Mouse (Mus musculus) left cerebral cortex, adult 2 months (tissue): ENCODE data around the gene Sae1. TPM values are rescaled to one million over a fixed set of nuclear protein-coding genes. Genes with fewer than 3 reads are reported as not detected.

ENCODE experiments used
- DNase-seq, 2 experiments: peaks; one replicate each; pipeline ENCODE4 v3.0.0; 2021 to 2022; ENCODE audit warnings: low spot score in 2 of 2, mixed read lengths in 1 of 2; ENCODE audit errors: extremely low spot score in 1 of 2
- H3K27ac ChIP-seq: fragments of 200-600 bp; 2 replicates; pipeline ENCODE4 v1.8.1; 2022
- H3K4me3 ChIP-seq: fragments of 200-600 bp; 2 replicates; pipeline ENCODE4 v1.8.1; 2022
- CTCF ChIP-seq: fragments of 200-600 bp; IDR thresholded peaks from 2 replicates; pipeline ENCODE4 v1.8.1; 2022; ENCODE audit warnings: antibody characterized with exemption, mild to moderate bottlenecking, moderate library complexity
- intact Hi-C: fragments of 180-260 bp; cut with DNase I; formaldehyde crosslinking; loops from one replicate; pipeline ENCODE4 v1.15.1; 2025
- total RNA-seq, 2 experiments: library from RNA; stranded (reverse); gene quantifications; 2 replicates each; pipeline ENCODE4 v1.2.3; 2021

The Sae1 gene
- total RNA-seq, 2 experiments from 2014 or later = 100 to 105 TPM

DNA sequence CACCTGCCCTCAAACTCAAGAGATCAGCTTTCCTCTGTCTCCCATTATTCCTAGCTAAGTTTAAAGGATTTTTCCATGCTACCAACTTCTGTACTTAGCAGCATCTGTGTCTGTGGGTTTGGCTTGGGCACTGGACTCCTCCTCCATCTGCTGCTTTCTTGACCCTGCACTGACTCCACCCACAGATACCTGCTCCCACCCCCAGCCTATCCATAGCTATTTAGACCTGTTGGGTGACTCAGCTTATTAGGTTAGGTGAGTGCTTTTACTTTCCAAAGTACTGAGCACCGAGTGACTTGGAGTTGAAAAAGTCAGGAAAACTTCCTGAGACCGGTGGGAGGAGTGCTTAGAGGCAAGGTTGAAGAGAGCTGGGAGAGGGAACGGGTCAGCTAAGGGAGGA, 27.8 kb upstream of the Sae1 start:
- no peak for TF ChIP-seq CTCF
- intact Hi-C loops = no loop called here
- Histone ChIP-seq H3K27ac (no peak overlapping the region), H3K4me3 (no peak overlapping the region)
- no peak for DNase-seq

DNA sequence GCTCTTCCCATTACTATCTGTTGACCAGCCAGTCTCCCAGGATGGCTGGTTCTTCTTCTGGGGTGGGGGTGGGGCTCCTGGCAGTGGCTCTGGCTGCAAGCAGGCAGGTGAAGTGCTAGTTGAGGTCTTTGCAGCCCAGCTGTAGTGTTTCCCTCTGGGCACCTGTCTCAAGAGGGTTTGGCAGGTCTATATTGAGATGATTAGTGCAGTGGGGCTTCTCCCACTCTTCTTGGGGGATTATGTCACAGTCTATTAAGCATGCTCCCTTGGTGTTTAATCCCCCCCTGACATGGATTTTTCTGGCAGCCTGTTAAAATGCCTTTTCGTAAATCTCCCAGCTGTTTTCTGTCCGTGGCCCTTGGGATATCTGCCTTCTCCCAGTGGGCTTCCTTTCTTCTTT, 25.3 kb upstream of the Sae1 start:
- Histone ChIP-seq H3K27ac (no peak overlapping the region), H3K4me3 (no peak overlapping the region)
- no peak for DNase-seq
- no peak for TF ChIP-seq CTCF
- intact Hi-C loops = no loop called here

DNA sequence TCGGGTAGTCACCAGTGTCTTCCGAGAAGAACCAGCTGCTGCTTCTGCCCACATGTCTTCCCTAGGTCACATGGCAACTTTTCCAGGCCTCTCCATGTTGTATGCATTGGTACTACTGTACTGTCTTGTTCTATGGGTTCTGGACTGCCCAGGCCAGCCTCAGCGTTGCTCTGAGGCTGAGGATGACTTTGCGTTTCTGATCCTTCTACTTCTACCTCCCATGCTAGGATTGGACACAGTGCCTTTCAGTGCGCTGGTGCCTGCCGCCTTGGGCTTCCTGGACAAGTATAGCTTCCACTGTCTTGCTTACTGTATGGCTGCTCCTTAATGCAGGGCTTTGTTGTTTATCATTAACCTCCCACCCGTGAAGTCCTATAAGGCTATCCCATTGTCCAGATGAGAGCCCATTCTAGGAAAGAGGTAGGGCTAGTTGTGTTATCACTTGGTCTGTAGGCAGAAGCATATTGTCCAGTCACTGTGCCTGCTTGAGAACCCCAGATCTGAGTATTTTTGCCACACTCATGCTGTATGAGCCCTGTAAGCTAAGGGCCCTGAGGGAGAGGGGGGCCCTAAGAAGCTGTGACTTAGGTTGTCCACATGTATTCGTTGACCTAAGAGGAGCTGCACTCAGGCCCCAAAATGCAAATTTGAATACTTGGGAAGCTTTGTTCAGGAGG, 24.8 kb upstream of the Sae1 start:
- TF ChIP-seq CTCF = no peak
- no peak for DNase-seq
- no peak overlapping the region for H3K27ac ChIP-seq
- no peak overlapping the region for H3K4me3 ChIP-seq
- intact Hi-C loops = no loop called here

DNA sequence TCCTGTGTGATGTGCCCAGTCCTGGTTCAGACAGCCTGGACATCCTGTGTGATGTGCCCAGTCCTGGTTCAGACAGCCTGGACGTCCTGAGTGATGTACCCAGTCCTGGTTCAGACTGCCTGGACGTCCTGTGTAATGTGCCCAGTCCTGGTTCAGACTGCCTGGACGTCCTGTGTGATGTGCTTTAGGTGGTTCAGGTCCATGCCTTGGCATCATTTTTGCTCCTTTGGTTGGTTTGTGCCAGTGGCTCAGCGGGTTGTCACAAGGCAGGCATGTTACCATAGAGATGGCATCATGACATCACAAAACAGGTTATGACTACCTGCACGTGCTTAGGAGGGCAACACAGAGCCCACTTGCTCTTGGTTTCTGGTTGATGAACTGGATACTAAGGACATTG, 23.5 kb upstream of the Sae1 start:
- Histone ChIP-seq H3K27ac (no peak overlapping the region), H3K4me3 (no peak overlapping the region)
- no peak for TF ChIP-seq CTCF
- intact Hi-C loops = no loop called here
- DNase-seq = no peak

DNA sequence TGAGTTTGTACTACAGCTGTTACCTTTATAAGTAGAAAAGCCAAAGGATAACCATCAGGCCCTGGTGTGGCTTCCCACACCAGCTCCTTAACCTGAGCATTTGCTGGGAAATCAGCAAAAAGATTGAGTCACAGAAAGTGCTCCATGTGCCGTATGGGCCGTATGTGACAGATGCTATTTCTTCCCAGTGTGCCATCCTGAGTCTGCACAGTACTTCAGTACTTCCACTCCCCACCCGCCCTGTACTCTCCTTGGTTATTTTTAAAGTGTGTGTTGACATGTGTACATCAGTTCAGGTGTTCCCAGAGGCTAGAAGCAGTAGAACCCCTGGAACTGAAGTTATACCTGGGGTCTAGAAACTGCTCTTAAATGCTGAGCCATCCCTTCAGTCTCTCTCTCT, 19.4 kb upstream of the Sae1 start:
- no peak overlapping the region for H3K27ac ChIP-seq
- intact Hi-C loops = no loop called here
- TF ChIP-seq CTCF = no peak
- no peak overlapping the region for H3K4me3 ChIP-seq
- DNase-seq = no peak

DNA sequence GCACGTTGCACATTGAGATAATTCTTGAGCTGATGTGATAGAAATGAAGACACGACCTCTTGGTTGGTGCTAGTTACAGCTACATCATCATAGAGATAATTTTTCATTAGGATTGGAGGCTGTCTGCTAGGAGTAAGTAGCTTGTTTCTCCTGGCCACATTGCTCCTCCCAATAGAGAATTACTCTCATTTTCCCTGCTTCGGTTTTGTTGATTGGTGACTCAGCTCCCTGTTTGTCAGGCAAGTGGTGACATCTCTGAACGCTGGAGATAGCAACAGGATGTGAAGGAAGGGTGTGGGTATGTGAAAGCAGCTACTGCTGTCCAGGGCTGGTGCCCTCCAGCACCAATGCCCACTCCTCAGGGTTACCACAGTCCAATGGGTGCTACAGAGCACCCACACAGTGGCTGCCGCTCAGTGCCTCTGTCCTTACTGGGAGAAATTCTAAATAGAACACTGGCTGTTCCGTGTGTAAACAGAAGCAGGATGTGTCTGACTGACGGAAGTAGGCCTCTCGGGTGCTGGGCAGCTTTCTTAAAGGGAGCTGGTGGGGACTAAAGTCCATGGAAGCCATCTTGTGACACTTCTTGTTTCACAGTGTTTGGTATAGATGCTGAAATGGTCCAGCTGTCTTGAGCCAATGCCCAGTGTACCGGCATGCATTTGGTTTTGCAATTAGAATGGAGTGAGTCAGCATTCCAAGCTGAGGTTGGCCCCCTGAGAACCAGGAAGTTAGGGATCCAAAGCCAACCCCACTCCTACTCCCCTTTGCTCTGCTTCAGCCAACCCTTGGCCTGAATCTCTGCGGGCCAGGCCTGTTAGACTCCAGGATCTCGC, 18.1 kb upstream of the Sae1 start:
- intact Hi-C loops = no loop called here
- DNase-seq = peak; percentile 22 to 37
- H3K4me3 ChIP-seq = no peak overlapping the region
- TF ChIP-seq CTCF = no peak
- peak overlapping the region; percentile 94 for H3K27ac ChIP-seq

DNA sequence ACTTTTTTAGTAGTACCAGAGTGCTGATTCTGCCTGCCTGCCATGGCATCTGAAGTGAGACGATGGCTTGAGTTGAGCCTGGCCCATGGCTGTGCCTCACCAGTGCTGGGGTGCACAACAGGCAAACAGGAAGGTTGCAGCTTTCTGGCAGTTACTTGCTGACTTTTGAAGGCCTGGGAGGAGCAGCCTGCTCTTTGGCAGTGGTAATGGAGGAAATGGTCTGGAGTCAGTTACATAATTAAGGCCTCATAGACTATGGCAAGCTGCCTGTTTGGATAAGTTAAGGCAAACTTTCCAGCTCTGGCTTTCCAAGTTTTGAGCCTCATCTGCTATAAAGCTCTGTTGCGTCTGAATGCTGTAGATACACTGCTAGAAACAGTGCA, 17.5 kb upstream of the Sae1 start:
- intact Hi-C loops = no loop called here
- no peak for DNase-seq
- Histone ChIP-seq H3K27ac (peak overlapping the region; percentile 94), H3K4me3 (no peak overlapping the region)
- no peak for TF ChIP-seq CTCF

DNA sequence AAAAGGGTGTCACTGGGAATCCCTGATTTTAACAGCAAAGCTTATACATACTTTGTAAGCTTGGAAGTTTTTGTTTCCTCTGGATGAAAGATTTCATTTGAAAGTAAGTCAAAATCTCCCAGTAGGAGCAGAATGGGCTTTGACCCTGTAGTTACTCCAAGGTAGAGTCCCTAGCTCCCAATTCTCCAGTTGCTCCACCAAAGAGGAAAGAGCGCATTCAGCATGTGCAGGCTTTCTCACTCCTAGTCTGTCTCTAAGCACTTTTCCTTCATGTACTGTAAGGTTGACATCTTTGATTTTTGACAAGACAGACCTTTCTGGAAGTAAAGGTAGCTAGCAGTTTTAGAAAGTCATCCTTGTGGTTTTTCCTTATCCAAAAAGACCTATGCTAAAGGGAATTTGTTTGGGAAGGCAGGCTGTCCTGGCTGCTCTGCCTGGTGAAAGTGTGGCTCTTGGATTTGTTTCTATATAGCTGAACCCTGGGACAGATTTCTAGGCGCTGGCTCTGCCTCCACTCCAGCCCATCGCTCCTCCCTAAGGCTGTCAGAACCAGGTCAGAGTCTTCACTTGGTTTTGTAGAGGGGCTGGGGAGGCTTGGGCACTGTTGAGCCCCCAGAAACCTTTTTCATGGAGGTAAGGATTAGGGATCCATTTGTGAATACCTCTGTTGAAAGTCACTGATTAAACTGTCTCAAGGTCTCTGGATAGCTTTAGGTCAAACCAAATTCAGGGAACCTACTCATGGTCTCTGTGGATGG, 16.9 kb upstream of the Sae1 start:
- no peak for DNase-seq
- no peak for TF ChIP-seq CTCF
- no peak overlapping the region for H3K4me3 ChIP-seq
- intact Hi-C loops = loop anchor here (5.0 kb wide), 1 partner anchor 418 kb away; no protein-coding TSS in a partner anchor
- peak overlapping the region; percentile 94 for H3K27ac ChIP-seq

DNA sequence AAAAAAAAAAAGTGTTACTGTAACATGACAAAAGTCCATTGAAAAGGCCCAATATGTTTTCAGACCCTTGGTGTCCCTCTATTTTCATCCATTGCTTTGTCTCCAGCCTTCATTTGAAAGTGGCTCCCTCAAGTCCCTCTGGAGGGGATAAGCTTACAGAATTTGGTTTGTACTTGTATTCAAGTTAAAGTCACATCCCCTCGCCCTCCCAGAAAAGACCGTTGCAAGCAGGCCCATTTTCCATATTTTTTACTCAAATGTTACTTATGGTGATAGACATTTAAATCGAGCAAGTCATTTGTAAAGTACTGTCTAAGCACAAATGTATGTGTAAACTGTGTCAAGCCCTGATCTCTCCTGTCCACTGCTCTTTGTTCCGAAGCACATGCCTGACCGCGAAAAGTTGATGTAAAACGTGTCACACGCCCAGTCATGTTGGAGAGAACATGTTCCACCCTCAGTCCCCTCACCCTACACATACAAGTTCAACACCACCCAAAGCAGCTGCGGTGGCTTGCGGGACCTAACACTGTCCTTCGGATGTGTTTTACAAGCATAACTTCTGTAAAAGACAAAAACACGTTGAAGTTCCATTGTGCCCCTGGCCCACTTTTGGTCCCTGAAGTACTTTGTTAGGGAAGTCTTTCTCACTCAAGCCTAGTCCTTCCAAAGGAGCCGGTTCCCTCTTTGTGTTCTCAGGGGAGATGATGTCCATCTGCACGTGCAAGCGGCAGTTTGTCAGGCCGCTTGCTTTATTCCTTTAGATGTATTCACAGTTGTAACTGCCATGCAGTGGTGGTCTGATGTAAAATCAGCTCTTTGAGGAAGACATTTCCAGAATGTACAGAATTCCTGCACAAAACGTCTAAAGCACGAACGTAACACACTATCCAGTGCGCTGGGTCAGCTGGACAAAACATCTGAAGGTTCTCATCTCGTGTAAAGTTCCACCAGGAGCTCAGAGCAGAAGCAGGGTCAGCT, 15.7 kb upstream of the Sae1 start:
- TF ChIP-seq CTCF = no peak
- Histone ChIP-seq H3K4me3 (peak overlapping the region; percentile 98), H3K27ac (peak overlapping the region; percentile 100)
- peak in 1 of 2 experiments; percentile 22 for DNase-seq
- intact Hi-C loops = loop anchor here (2.0 to 5.0 kb wide), 2 partner anchors 210 to 419 kb away; no protein-coding TSS in a partner anchor

DNA sequence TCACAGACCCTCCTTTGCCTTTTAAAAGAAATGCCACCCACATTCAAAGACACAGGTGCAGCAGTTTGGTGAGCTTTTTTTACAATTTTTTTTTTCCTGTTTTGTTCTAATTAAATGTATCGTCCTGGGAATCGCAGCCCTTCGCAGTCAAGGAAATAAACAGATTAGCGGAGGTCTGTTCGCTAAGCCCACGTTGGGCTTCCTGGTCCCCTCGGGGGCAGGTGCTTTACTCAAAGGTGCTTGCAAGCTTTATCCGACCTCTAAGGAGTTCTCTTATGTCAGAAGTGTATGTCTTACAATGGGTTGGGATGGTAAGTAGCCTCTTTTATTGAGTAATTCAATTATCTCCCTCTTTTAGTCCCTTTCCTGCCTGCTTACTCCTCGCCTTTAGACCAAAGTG, 14.8 kb upstream of the Sae1 start:
- no peak for DNase-seq
- H3K27ac ChIP-seq = peak overlapping the region; percentile 100
- intact Hi-C loops = loop anchor here (2.0 to 5.0 kb wide), 2 partner anchors 210 to 420 kb away; no protein-coding TSS in a partner anchor

DNA sequence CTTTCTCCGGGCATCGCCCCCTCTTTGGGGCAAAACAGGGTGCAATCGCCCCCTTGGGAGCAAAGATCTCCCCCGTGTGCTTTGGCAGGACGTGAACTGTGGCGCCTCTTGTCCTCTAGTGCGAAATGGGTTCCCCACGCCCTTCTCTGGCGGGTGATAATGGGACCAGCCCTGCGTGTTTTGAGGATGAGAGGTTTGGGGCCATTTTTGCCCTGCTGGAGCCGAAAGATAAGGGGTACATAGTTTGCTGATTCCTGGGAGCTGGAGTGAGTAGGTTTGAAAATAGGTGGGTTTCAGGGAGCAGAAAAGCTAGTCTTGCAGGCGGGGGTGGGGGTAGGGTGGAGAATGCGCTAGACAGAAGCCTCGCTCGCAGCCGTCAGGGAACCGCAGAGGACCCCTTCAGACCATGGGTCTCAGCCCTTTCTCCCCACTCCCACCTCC, 14.4 kb upstream of the Sae1 start:
- no peak for TF ChIP-seq CTCF

More for the DNA sequence above, 14.8 kb upstream of the Sae1 start:
- peak overlapping the region; percentile 98 for H3K4me3 ChIP-seq
- no peak for TF ChIP-seq CTCF

More for the DNA sequence above, 14.4 kb upstream of the Sae1 start:
- H3K4me3 ChIP-seq = peak overlapping the region; percentile 98
- peak; percentile 29 to 38 for DNase-seq
- H3K27ac ChIP-seq = peak overlapping the region; percentile 100
- intact Hi-C loops = loop anchor here (2.0 to 5.0 kb wide), 2 partner anchors 211 to 420 kb away; no protein-coding TSS in a partner anchor
